Mouse (Mus musculus): Measurements from ENCODE around the gene Brcc3.

Brcc3 gene

GRCm38 (mm10) chrX:75415936-75416785, at the start of gene Brcc3, which contains the start of the genes Cmc4 and Mtcp1:
Brcc3 (plus strand) TSS chrX:75416628.
Cmc4 (minus strand) TSS chrX:75416584.
Mtcp1 (minus strand) TSS chrX:75416588.
- DNase-seq, result peak; percentile 84 to 93

GRCm38 (mm10) chrX:75370197-75370596, 46.2 kb upstream of the Brcc3 start:
- DNase-seq, result peak in 1 of 2 experiments; percentile 17

GRCm38 (mm10) chrX:75372666-75373425, 43.6 kb upstream of the Brcc3 start:
- no peak for DNase-seq

- DNase-seq, result no peak
These were observed 39.6 kb upstream of the Brcc3 start for GRCm38 (mm10) chrX:75376815-75377214.

- DNase-seq, result no peak
These were observed 35.3 kb upstream of the Brcc3 start for GRCm38 (mm10) chrX:75381176-75381575.

- no peak for DNase-seq
These were observed 34.7 kb upstream of the Brcc3 start for GRCm38 (mm10) chrX:75381699-75382098.

GRCm38 (mm10) chrX:75382195-75382771, 34.1 kb upstream of the Brcc3 start, which contains the start of the genes Fundc2 and F8:
Fundc2 (plus strand) TSS chrX:75382399.
F8 (minus strand) TSS chrX:75382615.
- peak; percentile 81 to 85 for DNase-seq

GRCm38 (mm10) chrX:75399471-75399870, 17.0 kb upstream of the Brcc3 start:
- no peak for DNase-seq

- DNase-seq, result no peak
These were observed 13.8 kb upstream of the Brcc3 start for GRCm38 (mm10) chrX:75402668-75403067.

GRCm38 (mm10) chrX:75403350-75403749, 13.1 kb upstream of the Brcc3 start:
- no peak for DNase-seq

GRCm38 (mm10) chrX:75409711-75410110, 6.7 kb upstream of the Brcc3 start:
- DNase-seq, result no peak

- no peak for DNase-seq
These were observed 38.2 kb downstream of the Brcc3 start for GRCm38 (mm10) chrX:75454597-75454996.

GRCm38 (mm10) chrX:75475182-75475644, 58.8 kb downstream of the Brcc3 start:
- peak; percentile 68 to 79 for DNase-seq

GRCm38 (mm10) chrX:75489886-75490285, 73.5 kb downstream of the Brcc3 start:
- DNase-seq, result no peak
